Mouse (Mus musculus) limb, embryonic 11.5 days (tissue): ENCODE data around the gene Pgs1. TPM values are rescaled to one million over a fixed set of nuclear protein-coding genes. Genes with fewer than 3 reads are reported as not detected.

Experiments
- ATAC-seq: fragments of 200-750 bp; cut with Nextera tagmentation; 2 replicates; pipeline ENCODE4 v1.8.0; 2017; ENCODE audit warnings: low read depth; ENCODE audit not compliant: insufficient number of reproducible peaks, low FRiP score, low TSS enrichment
- DNase-seq: peaks from one replicate; pipeline ENCODE4 v3.0.0-alpha.2; 2015; ENCODE audit warnings: low spot score
- H3K27ac ChIP-seq: fragments of 300-500 bp; sonication (generic); replicated peaks from 2 replicates; pipeline ENCODE4 v1.5.1; 2014; ENCODE audit warnings: low read depth, mild to moderate bottlenecking, low read length
- H3K27me3 ChIP-seq: fragments of 300-500 bp; sonication (generic); 2 replicates; pipeline ENCODE4 v1.6.1; 2014; ENCODE audit warnings: mild to moderate bottlenecking, low read length, mixed read lengths; ENCODE audit not compliant: control insufficient read depth, insufficient read depth
- H3K36me3 ChIP-seq: fragments of 300-500 bp; sonication (generic); 2 replicates; pipeline ENCODE4 v1.6.1; 2014; ENCODE audit warnings: mild to moderate bottlenecking, low read length, moderate library complexity, mixed read lengths; ENCODE audit not compliant: control insufficient read depth, insufficient read depth
- H3K4me1 ChIP-seq: fragments of 300-500 bp; sonication (generic); 2 replicates; pipeline ENCODE4 v1.6.1; 2014; ENCODE audit warnings: low read length, mixed read lengths; ENCODE audit not compliant: control insufficient read depth, insufficient read depth
- H3K4me2 ChIP-seq: fragments of 300-500 bp; sonication (generic); 2 replicates; pipeline ENCODE4 v1.6.1; 2014; ENCODE audit warnings: low read depth, mild to moderate bottlenecking, moderate library complexity; ENCODE audit not compliant: severe bottlenecking
- H3K4me3 ChIP-seq: fragments of 300-500 bp; sonication (generic); 2 replicates; pipeline ENCODE4 v1.5.1; 2014; ENCODE audit warnings: low read depth, low read length
- H3K9ac ChIP-seq: fragments of 300-500 bp; sonication (generic); 2 replicates; pipeline ENCODE4 v1.6.1; 2014; ENCODE audit warnings: mild to moderate bottlenecking, low read length
- H3K9me3 ChIP-seq: fragments of 300-500 bp; sonication (generic); 2 replicates; pipeline ENCODE4 v1.6.1; 2016; ENCODE audit warnings: low read length; ENCODE audit not compliant: control insufficient read depth
- WGBS: fragments of 180-500 bp; shearing (Covaris S2); extraction: QIAGEN DNeasy Blood & Tissue Kit; methylation state at CpG from one replicate; pipeline ENCODE4 v1.1.7; 2014; 5-methylcytosine and 5-hydroxymethylcytosine counted together
- polyA plus RNA-seq: library from polyadenylated mRNA; unstranded; fragments of >200 nt; fragmentation: Nextera tagmentation; extraction: Ambion mirVana; gene quantifications from 2 replicates; pipeline ENCODE4 v1.2.1, GENCODE M21; 2014

Gene Pgs1
- polyA plus RNA-seq, 1 experiment from 2014 or later: 38.4 TPM

DNA sequence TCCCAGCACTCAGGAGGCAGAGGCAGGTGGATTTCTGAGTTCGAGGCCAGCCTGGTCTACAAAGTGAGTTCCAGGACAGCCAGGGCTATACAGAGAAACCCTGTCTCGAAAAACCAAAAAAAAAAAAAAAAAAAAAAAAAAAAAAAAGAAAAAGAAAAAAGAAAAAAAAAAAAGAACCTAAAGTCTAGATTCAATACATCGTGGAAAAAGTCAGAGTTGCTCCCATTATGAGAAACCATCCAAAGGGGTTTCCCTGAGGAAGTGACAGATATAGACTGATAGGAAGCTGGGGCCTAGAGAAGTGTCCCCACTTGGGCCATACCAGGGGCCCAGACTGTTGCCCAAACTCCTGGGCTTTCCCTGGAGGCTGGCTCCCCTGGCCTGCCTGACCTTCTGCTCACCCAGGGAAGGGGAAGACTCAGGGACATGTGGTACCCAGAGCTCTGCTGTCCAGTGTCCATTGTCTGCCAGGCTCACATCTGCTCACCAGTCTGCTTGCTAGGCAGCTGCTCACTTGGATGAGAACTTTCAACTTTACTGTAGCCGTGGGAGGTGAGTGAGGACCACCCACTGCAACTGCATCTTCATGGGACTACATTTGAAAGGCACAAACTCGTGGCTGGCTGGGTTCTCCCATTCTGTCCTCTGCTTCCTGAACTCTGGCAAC is 8.3 kb upstream of the Pgs1 start:
- no peaks in the 10 kb centered on the region for H3K27me3 ChIP-seq
- no peak overlapping the region for H3K4me2 ChIP-seq
- H3K36me3 ChIP-seq: no peaks in the 10 kb centered on the region
- 62% methylated on average over 4 of the region's 5 CpGs for WGBS
- no peaks in the 10 kb centered on the region for H3K9me3 ChIP-seq
- ATAC-seq (no peak), DNase-seq (no peak)
- no peak overlapping the region for H3K9ac ChIP-seq
- no peak overlapping the region for H3K27ac ChIP-seq
- peaks cover 20% of the 10 kb centered on the region for H3K4me1 ChIP-seq
- H3K4me3 ChIP-seq: no peak overlapping the region

GRCm38 (mm10) chr11:117979388-117979787 is 6.7 kb upstream of the Pgs1 start:
- H3K36me3 ChIP-seq: no peaks in the 10 kb centered on the region
- H3K9ac ChIP-seq: no peak overlapping the region
- 67% methylated on average over 7 of the region's 7 CpGs for WGBS
- H3K4me1 ChIP-seq: peaks cover 18% of the 10 kb centered on the region
- H3K9me3 ChIP-seq: no peaks in the 10 kb centered on the region
- no peak overlapping the region for H3K27ac ChIP-seq
- ATAC-seq (no peak), DNase-seq (no peak)
- H3K4me3 ChIP-seq: no peak overlapping the region
- no peaks in the 10 kb centered on the region for H3K27me3 ChIP-seq
- H3K4me2 ChIP-seq: no peak overlapping the region

DNA sequence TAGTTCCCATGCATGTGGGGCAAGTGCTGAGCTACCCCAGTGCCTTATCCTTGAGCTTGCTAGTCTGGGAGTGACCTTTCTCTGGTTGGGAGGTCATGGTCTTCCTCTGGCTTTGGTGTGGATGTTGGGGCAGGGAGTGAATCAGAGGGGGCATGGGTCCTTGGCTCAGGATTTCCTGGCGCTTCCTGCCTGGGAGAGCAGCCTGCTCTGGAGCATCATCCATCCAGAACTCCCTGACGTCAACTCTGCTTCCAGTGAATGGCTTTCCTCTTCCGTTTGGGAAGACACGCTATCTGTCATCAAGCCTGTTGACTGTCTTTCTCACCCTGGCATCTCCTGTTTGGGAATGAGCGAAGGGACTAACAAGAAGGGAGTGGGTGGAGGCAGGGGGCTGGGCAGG is 3.7 kb upstream of the Pgs1 start:
- no peaks in the 10 kb centered on the region for H3K36me3 ChIP-seq
- ATAC-seq (no peak), DNase-seq (no peak)
- H3K4me3 ChIP-seq: no peak overlapping the region
- H3K9ac ChIP-seq: no peak overlapping the region
- peaks cover 5% of the 10 kb centered on the region; the same call in 1 of the 2 replicates for H3K4me1 ChIP-seq
- 75% methylated on average over 5 of the region's 5 CpGs for WGBS
- H3K27me3 ChIP-seq: no peaks in the 10 kb centered on the region
- no peak overlapping the region for H3K27ac ChIP-seq
- no peaks in the 10 kb centered on the region for H3K9me3 ChIP-seq
- H3K4me2 ChIP-seq: no peak overlapping the region

DNA sequence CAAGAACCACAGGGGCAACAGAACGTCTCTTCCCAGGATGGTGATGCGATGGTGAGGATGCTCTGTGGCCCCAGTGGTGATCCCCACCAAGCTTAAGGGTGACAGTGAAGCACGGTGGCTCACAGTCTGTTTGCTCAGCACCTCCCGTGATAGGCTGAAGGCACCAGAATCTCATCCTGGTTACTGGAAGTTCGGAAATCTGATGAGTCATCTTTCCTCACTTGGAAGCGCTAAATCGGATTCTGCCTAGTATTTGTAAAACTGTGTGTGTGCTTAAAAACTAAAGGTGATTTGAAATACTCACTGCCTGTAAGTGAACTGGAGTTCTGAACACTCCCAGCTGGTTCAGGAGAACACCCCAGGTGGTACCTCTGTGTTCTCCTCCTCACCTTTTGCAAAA is 2.3 kb upstream of the Pgs1 start:
- DNase-seq (no peak), ATAC-seq (no peak)
- WGBS: 72% methylated on average over 7 of the region's 7 CpGs
- H3K4me1 ChIP-seq: peaks cover 12% of the 10 kb centered on the region
- no peak overlapping the region for H3K9ac ChIP-seq
- no peak overlapping the region for H3K4me3 ChIP-seq
- no peaks in the 10 kb centered on the region for H3K9me3 ChIP-seq
- no peak overlapping the region for H3K4me2 ChIP-seq
- H3K27ac ChIP-seq: no peak overlapping the region
- no peaks in the 10 kb centered on the region for H3K27me3 ChIP-seq
- no peaks in the 10 kb centered on the region for H3K36me3 ChIP-seq

- H3K27ac ChIP-seq: no peak overlapping the region; the same call in 1 of the 2 replicates
- peaks cover 12% of the 10 kb centered on the region for H3K4me1 ChIP-seq
Observed at GRCm38 (mm10) chr11:117987032-117987451, 950 bp downstream of the Pgs1 start.

DNA sequence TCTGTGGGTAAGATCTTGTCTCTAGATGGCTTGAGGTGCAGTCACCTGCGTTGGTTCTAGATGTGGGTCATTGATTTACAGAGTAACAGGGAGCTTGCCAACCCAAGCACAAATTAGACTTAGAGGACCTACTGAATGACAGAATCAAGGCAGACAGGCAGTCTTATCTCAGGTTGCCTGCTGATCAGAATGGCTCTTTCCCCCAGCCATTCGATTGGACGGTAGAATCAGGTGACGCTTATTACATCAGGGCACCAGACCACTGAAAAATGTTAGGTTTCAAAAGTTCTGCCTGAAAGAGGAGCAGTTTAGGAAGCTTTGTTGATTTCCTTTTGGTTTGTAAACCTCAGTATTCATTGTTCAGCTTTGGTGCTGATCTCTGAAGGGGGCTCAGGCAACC is 1.9 kb downstream of the Pgs1 start:
- no peak overlapping the region for H3K9ac ChIP-seq
- H3K36me3 ChIP-seq: no peaks in the 10 kb centered on the region
- H3K4me2 ChIP-seq: peak overlapping the region; percentile 82
- ATAC-seq (no peak), DNase-seq (no peak)
- no peak overlapping the region for H3K27ac ChIP-seq
- H3K9me3 ChIP-seq: no peaks in the 10 kb centered on the region
- H3K4me3 ChIP-seq: peak overlapping the region; percentile 100
- WGBS: 73% methylated on average over 4 of the region's 4 CpGs
- H3K27me3 ChIP-seq: no peaks in the 10 kb centered on the region
- H3K4me1 ChIP-seq: peaks cover 12% of the 10 kb centered on the region

More at GRCm38 (mm10) chr11:117987032-117987451, 950 bp downstream of the Pgs1 start:
- H3K4me3 ChIP-seq: peak overlapping the region; percentile 100
- no peaks in the 10 kb centered on the region for H3K36me3 ChIP-seq
- H3K4me2 ChIP-seq: peak overlapping the region; percentile 82
- H3K9me3 ChIP-seq: no peaks in the 10 kb centered on the region
- no peak for DNase-seq
- ATAC-seq: no peak
- peak overlapping the region; percentile 91 for H3K9ac ChIP-seq
- under 1% methylated on average over 32 of the region's 32 CpGs for WGBS
- H3K27me3 ChIP-seq: no peaks in the 10 kb centered on the region

DNA sequence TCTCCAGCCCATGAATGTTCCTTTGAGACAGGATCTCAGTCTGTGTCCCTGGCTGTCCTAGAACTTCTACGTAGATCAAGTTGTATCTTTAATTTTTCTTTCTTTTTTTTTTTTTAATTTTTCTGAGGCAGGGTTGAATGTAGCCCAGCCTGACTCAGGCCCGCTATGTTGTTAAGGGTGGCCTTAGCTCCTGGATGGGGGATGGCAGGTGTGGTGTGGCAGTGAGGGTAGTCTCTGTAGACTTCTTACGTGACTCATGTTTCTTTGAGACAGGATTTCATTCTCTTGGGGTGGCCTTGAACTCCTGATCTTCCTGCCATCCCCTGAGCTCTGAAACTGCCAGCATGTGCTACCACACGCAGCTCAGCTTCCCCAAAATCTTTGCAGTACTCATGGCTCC is 3.1 kb downstream of the Pgs1 start:
- no peaks in the 10 kb centered on the region for H3K27me3 ChIP-seq
- peaks cover 24% of the 10 kb centered on the region for H3K4me1 ChIP-seq
- no peaks in the 10 kb centered on the region for H3K9me3 ChIP-seq
- 87% methylated on average over 4 of the region's 4 CpGs for WGBS
- H3K9ac ChIP-seq: no peak overlapping the region
- no peak overlapping the region for H3K27ac ChIP-seq
- no peak overlapping the region for H3K4me2 ChIP-seq
- ATAC-seq (no peak), DNase-seq (no peak)
- no peak overlapping the region for H3K4me3 ChIP-seq
- H3K36me3 ChIP-seq: no peaks in the 10 kb centered on the region

- Histone ChIP-seq H3K36me3 (no peaks in the 10 kb centered on the region), H3K9ac (no peak overlapping the region), H3K27me3 (no peaks in the 10 kb centered on the region), H3K4me3 (no peak overlapping the region), H3K4me2 (no peak overlapping the region), H3K4me1 (peaks cover 28% of the 10 kb centered on the region), H3K27ac (no peak overlapping the region), H3K9me3 (no peaks in the 10 kb centered on the region)
- ATAC-seq (no peak), DNase-seq (no peak)
- WGBS: 65% methylated on average over 10 of the region's 10 CpGs
Observed at GRCm38 (mm10) chr11:117989926-117990325, 3.8 kb downstream of the Pgs1 start.
